Mouse (Mus musculus): ENCODE measurements around the gene Bpifc.

DNA sequence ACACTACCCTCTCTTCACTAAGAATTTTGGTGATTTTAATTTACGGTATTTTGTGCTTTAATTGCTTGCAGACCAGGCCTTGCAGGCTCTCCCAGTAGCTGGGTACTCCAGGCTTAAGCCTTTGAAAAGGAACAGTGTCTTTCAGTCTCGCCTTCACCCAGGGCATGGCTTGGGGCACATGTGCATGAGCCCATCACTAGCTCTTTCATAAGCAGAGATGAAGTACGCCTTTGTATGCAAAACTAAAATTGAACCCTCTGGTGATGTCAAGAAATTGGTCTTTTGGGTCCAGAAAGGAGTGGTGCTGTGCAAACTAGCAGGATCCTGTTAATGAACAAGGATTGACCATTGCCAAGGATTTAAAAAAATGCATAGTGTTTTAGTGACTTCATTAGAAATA lies 20.8 kb upstream of the Bpifc start:
- TF ChIP-seq CTCF (IDR thresholded peaks at IDR 0.05), result no peak
- no peak for TF ChIP-seq EP300 (IDR thresholded peaks at IDR 0.05)

Data from lung, postnatal 0 days (tissue).